Mouse (Mus musculus) gastrocnemius, postnatal 25 days (tissue): ENCODE data around the gene Dnajc3. TPM values are rescaled to one million over a fixed set of nuclear protein-coding genes. Genes with fewer than 3 reads are reported as not detected.

Source experiments
- total RNA-seq, 2 experiments: library from RNA; stranded (reverse); gene quantifications; 1 replicate in 1 of 2; 2 replicates in 1 of 2; pipeline ENCODE4 v1.2.3; 2021

Gene Dnajc3
- total RNA-seq, 2 experiments from 2014 or later = 18.9 to 20.8 TPM

Other genes starting within 250 kb of the Dnajc3 start
- gene Abcc4, start 231.8 kb upstream of the Dnajc3 start, total RNA-seq = 10 to 100 TPM in 1 of 2 experiments, 1 to 10 TPM in 1; 9.0 to 10.7 TPM
- not detected for gene Cldn10, start 150.1 kb upstream of the Dnajc3 start, total RNA-seq
- gene Dzip1, start 12.5 kb upstream of the Dnajc3 start, total RNA-seq = 1 to 10 TPM; 2.2 to 2.6 TPM
- 1 to 10 TPM; 6.5 to 7.3 TPM for gene Uggt2, start 161.5 kb downstream of the Dnajc3 start, total RNA-seq
- not detected for gene Hs6st3, start 200.4 kb downstream of the Dnajc3 start, total RNA-seq